Mouse (Mus musculus): Measurements from ENCODE around the gene Pak2.

The Pak2 gene

GRCm38 (mm10) chr16:32002509-32003477 lies 76.3 kb downstream of the Pak2 start, which contains the start of gene Senp5:
Gene Senp5 (minus strand): TSS chr16:32003287.
- DNase-seq (ENCODE audit: low spot score in 2 of 2) = peak; percentile 87 to 90

DNA sequence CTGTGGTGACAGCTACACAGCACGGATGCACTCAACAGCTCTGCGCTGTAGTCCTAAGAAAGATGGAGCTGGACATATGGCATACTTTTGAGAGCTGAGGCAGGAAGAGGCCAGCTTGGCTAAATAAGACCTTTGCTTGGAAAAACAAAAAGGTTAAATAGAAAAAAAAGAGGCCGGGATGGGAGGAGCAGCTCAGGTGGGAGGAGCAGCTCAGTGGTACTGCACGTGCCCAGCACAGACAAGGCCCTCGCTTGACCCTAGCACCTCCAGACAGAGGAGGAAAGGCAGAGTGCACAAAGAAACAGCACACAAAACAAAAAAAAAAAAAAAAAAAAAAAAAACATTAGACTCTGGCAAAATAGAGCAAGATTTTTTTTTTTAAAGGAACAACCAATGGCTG lies 82.8 kb downstream of the Pak2 start:
- DNase-seq (ENCODE audit: low spot score in 2 of 2) = no peak

DNA sequence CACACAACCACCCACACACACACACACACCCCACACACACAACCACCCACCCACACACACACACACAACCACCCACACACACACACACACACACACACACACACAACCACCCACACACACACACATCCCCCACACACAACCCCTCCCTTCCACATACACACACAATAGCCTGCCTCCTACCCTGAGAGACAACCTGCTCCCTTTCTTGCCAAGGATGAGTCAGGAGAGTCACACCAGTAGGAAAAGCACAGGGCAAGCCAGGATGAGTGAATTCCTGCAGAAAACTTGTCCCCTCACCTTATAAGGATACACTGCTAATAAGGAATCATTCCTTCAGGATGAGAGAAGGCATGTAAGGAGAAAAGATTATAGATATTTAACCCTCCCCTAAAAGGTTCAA lies 85.2 kb downstream of the Pak2 start:
- DNase-seq (ENCODE audit: low spot score in 2 of 2) = no peak

DNA sequence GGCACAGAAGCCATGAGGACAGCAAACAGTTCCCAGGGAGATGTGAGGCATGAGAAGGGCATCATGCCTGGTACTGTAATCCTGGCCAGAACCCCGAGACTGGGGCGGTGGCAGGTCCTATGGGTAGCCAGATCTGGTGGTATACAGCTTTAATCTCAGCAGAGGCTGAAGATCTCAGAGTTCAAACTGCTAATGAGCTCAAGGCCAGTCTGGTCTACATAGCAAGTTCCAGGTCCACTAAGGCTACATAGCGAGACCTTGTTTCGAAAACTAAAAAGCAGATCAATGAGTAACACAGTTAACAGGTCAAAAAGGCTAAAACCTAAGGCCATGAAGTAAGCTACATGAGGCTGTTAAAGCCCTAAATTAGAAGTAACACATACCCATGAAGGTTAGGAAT lies 85.9 kb downstream of the Pak2 start:
- no peak for DNase-seq (ENCODE audit: low spot score in 2 of 2)

DNA sequence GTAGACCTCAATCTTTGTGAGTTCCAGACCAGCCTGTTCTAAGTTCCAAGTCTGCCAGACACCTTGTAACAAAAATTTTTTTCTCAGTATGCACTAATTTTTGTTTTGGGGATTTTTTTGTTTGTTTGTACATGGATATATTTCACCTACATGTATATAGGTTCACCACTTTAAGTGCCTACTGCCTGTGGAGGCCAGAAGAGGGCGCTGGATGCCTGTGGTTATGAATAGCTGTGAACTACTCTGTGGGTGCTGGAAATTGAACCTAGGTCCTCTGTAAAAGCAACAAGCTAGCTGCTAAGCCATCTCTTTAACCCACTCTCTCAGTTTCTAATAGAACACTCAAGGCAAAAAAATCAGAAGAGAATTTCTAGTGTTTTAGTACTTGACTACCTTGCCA lies 87.1 kb downstream of the Pak2 start:
- DNase-seq (ENCODE audit: low spot score in 2 of 2) = no peak

GRCm38 (mm10) chr16:31980946-31981345 lies 98.2 kb downstream of the Pak2 start:
- no peak for DNase-seq (ENCODE audit: low spot score in 2 of 2)

DNA sequence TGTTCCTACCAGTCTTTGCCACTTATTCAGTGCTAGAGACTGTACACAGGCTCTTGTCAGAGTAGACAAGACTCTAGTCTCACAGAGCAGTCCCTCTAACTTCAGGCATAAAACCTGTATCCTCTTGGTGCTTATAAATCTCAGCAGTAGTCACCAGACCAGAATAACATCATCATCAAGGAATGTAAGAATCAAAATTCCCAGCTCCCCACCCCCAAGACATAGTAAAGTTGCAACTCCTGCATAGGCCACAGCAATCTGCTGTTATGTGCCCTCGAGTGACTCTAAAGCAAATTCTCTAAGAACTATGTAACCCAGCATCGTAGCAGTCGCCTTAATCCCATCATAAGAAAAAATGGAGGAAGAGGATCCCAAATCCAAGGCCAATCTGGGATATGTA lies 99.6 kb downstream of the Pak2 start:
- no peak for DNase-seq (ENCODE audit: low spot score in 2 of 2)

DNA sequence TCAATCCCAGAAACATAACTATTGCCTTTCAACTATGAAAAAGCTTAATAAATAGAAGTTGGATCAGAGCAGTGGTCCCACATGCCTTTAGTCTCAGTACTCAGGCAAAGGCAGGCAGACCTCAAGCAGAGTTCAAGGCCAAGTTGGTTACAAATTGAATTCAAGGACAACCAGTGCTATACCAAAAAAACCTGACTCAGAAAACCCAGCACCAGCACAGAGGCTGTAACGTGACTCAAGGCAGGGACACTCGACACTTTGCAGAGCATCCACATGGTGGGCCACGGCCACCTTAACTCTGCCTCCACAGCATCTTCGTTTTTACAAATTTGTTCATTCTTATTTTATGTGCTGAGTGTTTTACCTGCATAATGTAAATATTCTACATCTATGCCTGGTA lies 103.9 kb downstream of the Pak2 start:
- no peak for DNase-seq (ENCODE audit: low spot score in 2 of 2)

Measured in frontal cortex, postnatal 36 days (tissue).